Mouse (Mus musculus) kidney, embryonic 14.5 days (tissue): ENCODE measurements around the gene Rpa3. TPM values are rescaled to one million over a fixed set of nuclear protein-coding genes. Genes with fewer than 3 reads are reported as not detected.
A peak's percentile ranks its signal among the peaks of the same experiment; 100 is the strongest.

Experiments
- ATAC-seq: fragments of 200-750 bp; cut with Nextera tagmentation; 2 replicates; pipeline ENCODE4 v1.8.0; 2017; ENCODE audit warnings: moderate number of reproducible peaks, mild to moderate bottlenecking, moderate TSS enrichment, moderate library complexity; ENCODE audit not compliant: low FRiP score, low TSS enrichment
- H3K27ac ChIP-seq: fragments of 300-500 bp; sonication (generic); 2 replicates; pipeline ENCODE4 v1.5.1; 2014; ENCODE audit warnings: low read depth, mild to moderate bottlenecking, low read length, moderate library complexity, mixed read lengths
- H3K27me3 ChIP-seq: fragments of 300-500 bp; sonication (generic); 2 replicates; pipeline ENCODE4 v1.6.1; 2014; ENCODE audit warnings: mild to moderate bottlenecking, low read length; ENCODE audit not compliant: control insufficient read depth, insufficient read depth
- H3K36me3 ChIP-seq: fragments of 300-500 bp; sonication (generic); 2 replicates; pipeline ENCODE4 v1.6.1; 2014; ENCODE audit warnings: low read length, mixed read lengths; ENCODE audit not compliant: control insufficient read depth, insufficient read depth
- H3K4me1 ChIP-seq: fragments of 300-500 bp; sonication (generic); 2 replicates; pipeline ENCODE4 v1.6.1; 2014; ENCODE audit warnings: low read length, mixed read lengths; ENCODE audit not compliant: control insufficient read depth, insufficient read depth
- H3K4me2 ChIP-seq: fragments of 300-500 bp; sonication (generic); replicated peaks from 2 replicates; pipeline ENCODE4 v1.6.1; 2014; ENCODE audit warnings: low read depth, mild to moderate bottlenecking, low read length
- H3K4me3 ChIP-seq: fragments of 300-500 bp; sonication (generic); 2 replicates; pipeline ENCODE4 v1.5.1; 2014; ENCODE audit warnings: mild to moderate bottlenecking, low read length
- H3K9ac ChIP-seq: fragments of 300-500 bp; sonication (generic); 2 replicates; pipeline ENCODE4 v1.6.1; 2014; ENCODE audit warnings: low read depth, mild to moderate bottlenecking, low read length, moderate library complexity
- H3K9me3 ChIP-seq: fragments of 300-500 bp; sonication (generic); 2 replicates; pipeline ENCODE4 v1.6.1; 2016; ENCODE audit warnings: low read length; ENCODE audit not compliant: control insufficient read depth
- WGBS: fragments of 180-500 bp; shearing (Covaris S2); extraction: QIAGEN DNeasy Blood & Tissue Kit; methylation state at CpG from one replicate; pipeline ENCODE4 v1.1.7; 2014; 5-methylcytosine and 5-hydroxymethylcytosine counted together
- polyA plus RNA-seq: library from polyadenylated mRNA; unstranded; fragments of >200 nt; fragmentation: Nextera tagmentation; extraction: Ambion mirVana; gene quantifications from 2 replicates; pipeline ENCODE4 v1.2.1, GENCODE M21; 2014

Gene Rpa3
- polyA plus RNA-seq, 1 experiment from 2014 or later = 183 TPM

DNA sequence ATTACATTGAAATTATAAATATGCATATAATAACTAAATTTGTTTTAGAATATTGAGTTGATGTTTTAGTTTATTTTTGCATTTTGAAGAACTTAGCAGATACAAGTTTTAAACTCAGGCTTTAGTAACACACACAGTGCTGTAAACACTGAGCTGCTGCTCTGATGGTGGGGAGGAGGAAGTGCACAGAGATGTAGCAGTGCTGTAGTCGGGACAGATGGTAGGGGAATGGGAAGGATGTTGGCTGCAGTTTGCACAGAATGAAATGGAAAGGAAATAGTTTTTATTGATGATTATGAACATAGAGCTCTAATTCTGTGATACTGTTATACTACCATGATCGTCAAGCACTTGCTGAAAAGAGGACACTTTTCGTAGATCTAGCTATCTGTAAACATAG is 31.9 kb downstream of the Rpa3 start:
- Histone ChIP-seq H3K4me3 (no peak overlapping the region), H3K4me2 (no peak overlapping the region), H3K4me1 (no peaks in the 10 kb centered on the region), H3K9ac (no peak overlapping the region), H3K27ac (no peak overlapping the region), H3K9me3 (no peaks in the 10 kb centered on the region), H3K27me3 (no peaks in the 10 kb centered on the region), H3K36me3 (peaks cover 21% of the 10 kb centered on the region; the same call in 1 of the 2 replicates)
- no peak for ATAC-seq
- 87% methylated on average over 3 of the region's 3 CpGs for WGBS

DNA sequence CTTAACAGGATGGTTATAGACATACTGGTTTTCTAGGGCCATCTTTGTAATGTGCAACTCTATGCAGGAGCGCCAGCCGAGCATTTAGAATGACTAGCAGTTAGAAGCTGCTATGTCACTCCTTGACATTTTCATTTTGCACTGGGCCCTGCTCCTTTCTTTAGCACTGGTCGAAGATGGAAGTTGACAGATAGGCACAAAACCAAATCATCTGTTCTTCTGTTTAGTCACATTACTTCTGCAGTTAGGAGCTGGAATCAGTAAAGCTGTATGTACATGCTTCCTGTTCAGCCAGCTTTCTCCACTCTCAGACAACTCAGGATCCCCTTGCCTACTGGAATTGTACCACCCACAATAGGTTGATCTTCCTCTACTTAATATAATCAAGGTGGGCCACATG is 48.3 kb downstream of the Rpa3 start:
- peaks cover 8% of the 10 kb centered on the region; the same call in 1 of the 2 replicates for H3K4me1 ChIP-seq
- H3K36me3 ChIP-seq = peaks cover 16% of the 10 kb centered on the region
- 95% methylated on average over 3 of the region's 3 CpGs for WGBS
- no peak overlapping the region for H3K9ac ChIP-seq
- no peaks in the 10 kb centered on the region for H3K27me3 ChIP-seq
- H3K9me3 ChIP-seq = no peaks in the 10 kb centered on the region
- H3K4me2 ChIP-seq = peak overlapping the region; percentile 54; the same call in 1 of the 2 replicates
- no peak overlapping the region for H3K27ac ChIP-seq
- no peak overlapping the region for H3K4me3 ChIP-seq
- no peak for ATAC-seq

DNA sequence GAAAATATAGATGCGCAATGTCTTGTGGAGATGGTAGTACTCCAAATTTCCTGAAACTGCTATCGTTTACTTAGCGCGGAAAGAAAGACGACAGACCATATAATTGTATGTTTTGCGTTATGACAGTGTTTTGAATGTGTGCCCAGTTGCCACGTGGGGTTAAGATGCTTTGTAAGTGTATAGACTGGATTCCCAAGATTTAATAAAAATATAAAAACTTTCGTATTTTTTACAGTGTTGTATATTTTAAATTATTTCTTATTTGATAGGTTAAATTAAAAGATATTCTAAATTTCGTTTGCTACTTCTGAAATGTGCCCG is 49.1 kb downstream of the Rpa3 start:
- Histone ChIP-seq H3K36me3 (peaks cover 8% of the 10 kb centered on the region; the same call in 1 of the 2 replicates), H3K9me3 (no peaks in the 10 kb centered on the region), H3K4me2 (peak overlapping the region; percentile 54), H3K4me3 (peak overlapping the region; percentile 76), H3K9ac (peak overlapping the region; percentile 90), H3K27me3 (no peaks in the 10 kb centered on the region), H3K4me1 (peaks cover 8% of the 10 kb centered on the region; the same call in 1 of the 2 replicates), H3K27ac (peak overlapping the region; percentile 95)
- WGBS = 10% methylated on average over 10 of the region's 10 CpGs
- ATAC-seq = no peak

DNA sequence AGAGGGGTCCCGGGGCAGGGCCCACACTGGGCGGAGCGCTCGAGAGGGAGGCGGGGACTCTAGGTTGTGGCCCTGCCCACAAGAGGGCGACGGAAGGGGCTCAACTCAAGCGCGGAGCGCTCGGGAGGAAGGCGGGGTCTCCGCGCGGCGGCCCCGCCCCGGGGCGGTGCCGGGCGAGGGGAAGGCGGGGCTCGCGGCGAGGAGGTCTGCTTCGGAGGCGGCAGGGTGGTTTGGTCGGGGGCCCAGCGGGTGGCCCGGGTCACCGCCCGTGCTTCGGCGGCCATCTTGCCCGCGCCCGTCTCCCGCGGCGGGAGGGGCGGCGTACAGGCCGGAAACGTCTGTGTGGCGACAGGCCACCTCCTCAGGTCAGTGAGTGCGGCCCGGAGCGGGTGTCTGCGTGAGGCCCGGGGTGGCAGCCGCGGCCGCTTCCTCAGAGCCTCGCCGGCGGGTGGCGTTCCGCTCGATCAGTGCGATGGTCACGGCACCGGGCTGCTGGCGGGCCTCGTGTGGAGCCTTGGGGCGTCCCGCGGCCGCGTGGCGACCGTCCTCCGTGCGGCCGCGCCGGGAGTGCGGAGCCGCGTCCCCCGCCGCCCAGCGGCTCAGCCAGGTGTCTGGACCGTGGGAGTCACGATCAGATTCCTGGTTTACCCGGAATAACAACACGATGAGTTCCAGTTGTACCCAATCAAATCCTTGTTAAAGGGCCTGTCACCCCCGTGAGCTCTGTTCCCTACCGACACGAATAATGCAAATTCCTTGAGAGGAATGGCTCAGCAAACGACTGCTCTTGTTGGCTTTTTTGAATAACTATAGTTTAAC is 49.7 kb downstream of the Rpa3 start, which contains the start of gene Mios:
Gene Mios (plus strand): TSS at position 176 of the 819 bp plus-strand sequence.
- Histone ChIP-seq H3K9me3 (no peaks in the 10 kb centered on the region), H3K4me2 (peak within 1 kb of the TSS; percentile 54), H3K4me3 (peak within 1 kb of the TSS; percentile 76), H3K36me3 (peaks cover 8% of the 10 kb centered on the region; the same call in 1 of the 2 replicates), H3K27ac (peak within 1 kb of the TSS; percentile 95), H3K9ac (peak within 1 kb of the TSS; percentile 90), H3K4me1 (peaks cover 8% of the 10 kb centered on the region; the same call in 1 of the 2 replicates), H3K27me3 (no peaks in the 10 kb centered on the region)
- 2% methylated on average over 72 of the region's 90 CpGs for WGBS
- ATAC-seq = peak; percentile 98

Other genes starting within 250 kb of the Rpa3 start
- 0.09 TPM in 1 of 2 replicates, not detected in the other for gene Col28a1, start 66.6 kb downstream of the Rpa3 start, polyA plus RNA-seq
- gene Mios, start 50.0 kb downstream of the Rpa3 start, polyA plus RNA-seq = 20.6 and 32.9 TPM in 2 replicates
- gene Umad1, start 115 bp upstream of the Rpa3 start, polyA plus RNA-seq = 16.9 and 19.7 TPM in 2 replicates
- 3.1 and 5.5 TPM in 2 replicates for gene Gm45062, start 277 bp upstream of the Rpa3 start, polyA plus RNA-seq